Mouse (Mus musculus) ZHBTc4 (cell line): Measurements from ENCODE around the gene Olfr1389.
"Not testable (repeated sequence)": the region's sequence is repeated elsewhere in the genome, so short reads cannot be mapped to it uniquely, and the experiment has no call there.

Experiments
- DNase-seq: peaks from one replicate; pipeline ENCODE4 v3.0.0-alpha.2; 2011; ENCODE audit warnings: low read depth, low spot score

Olfr1389 gene

DNA sequence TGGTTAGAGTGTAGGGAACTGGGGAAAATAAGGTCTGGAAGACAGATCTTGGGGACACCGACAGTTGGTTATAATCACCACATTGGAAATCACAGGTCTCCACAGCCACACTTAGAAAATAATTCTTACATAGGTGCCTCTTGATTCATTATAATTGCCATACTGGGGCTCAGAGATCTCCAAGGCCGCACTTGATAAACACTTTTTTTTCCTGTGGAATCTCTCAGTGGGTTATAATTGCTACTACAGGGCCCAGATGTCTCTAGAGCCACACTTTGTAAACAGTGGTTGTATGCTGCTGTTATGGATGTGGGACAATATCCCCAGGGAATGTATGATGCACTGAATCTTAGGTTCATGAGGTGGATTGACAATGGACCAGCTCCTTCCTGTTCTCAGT is at the start of gene Olfr1389:
Olfr1389 (plus strand) TSS at position 301 of the 400 bp plus-strand sequence.
- DNase-seq: no peak

DNA sequence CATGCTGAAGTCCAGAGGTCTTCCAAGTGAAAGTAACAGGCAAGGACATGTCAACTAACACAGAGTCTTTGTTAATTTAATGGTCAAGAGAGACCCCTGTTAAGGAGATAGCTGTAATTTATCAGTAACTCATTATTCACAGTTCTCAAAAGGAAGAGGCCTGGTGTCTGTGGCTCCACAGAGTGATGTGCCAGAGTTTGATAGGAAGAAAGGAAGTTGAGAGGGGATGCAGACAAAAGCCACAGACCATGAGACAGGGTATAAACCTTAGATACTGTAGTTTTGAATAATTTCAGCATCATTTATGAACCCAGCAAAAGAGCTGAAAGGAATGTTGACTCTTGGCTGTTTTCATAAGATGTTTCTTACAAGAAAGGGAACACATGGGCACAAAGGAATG is 39.7 kb upstream of the Olfr1389 start:
- no peak for DNase-seq

DNA sequence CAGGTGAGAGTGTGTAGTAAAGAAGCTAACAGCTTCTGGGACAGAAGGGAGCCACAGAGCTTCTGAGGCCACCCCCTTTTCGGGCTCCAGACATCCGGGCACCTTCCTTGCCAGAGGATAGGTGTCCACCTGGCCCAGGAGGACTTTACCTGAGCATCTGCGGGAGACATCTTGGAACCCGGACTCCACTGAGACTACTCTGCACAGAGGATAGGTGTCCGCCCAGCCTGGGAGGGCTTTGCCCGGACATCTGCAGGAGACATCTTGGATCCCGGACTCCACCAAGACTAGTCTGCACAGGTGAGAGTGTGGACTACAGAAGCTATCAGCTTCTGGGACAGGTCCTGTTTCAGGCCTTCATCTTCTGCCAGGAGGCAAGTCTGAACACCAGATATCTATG is 36.7 kb upstream of the Olfr1389 start:
- DNase-seq: not testable (repeated sequence)

DNA sequence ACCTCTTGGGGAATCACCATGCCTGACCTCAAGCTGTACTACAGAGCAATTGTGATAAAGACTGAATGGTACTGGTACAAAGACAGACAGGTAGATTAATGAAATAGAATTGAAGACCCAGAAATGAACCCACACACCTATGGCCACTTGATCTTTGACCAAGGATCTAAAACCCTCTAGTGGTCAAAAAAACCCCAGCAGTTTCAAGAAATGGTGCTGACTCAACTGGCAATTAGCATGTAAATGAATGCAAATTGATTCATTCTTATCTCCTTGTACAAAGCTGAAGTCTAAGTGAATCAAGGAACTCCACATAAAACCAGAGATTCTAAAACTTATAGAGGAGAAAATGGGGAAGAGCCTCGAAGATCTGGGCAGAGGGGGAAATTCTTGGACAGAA is 30.2 kb upstream of the Olfr1389 start:
- peak; percentile 32 for DNase-seq

DNA sequence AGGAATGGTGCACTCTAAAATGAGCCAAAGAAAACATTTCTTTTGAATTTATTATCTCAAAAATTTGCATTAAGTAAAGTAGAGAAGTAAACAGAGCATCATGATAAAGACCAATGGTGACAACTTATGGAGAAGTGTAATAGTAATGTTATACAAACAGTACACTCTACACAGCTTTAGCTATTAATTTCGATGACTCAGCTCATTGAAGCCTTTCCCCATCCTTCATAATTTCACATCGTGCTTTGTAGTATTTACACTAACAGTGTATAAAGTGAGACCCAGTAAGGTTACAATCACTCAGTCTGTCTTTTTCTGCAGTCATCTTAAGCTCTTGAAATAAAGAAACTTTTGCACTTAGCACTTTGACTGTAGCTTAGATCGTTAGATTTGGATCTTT is 16.1 kb upstream of the Olfr1389 start:
- no peak for DNase-seq

DNA sequence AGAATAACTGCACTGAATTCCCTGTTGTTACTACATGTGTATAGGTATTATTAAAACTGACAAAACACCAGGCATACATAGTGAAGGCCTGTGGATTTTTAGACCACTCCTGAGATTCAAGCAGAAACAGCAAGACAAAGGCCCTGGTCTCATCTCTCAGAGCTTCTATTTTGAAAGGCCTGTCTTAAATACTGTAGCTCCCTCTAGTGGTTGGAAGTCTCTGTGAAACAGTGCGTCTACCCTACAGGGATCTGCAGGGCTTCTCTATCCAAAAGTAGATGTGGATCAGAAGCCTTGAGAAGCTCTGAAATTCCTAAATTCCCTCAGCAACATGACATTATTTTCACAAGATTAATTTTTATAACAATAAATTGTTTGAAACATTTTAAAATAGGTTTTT is 12.3 kb upstream of the Olfr1389 start:
- DNase-seq: peak; percentile 75

DNA sequence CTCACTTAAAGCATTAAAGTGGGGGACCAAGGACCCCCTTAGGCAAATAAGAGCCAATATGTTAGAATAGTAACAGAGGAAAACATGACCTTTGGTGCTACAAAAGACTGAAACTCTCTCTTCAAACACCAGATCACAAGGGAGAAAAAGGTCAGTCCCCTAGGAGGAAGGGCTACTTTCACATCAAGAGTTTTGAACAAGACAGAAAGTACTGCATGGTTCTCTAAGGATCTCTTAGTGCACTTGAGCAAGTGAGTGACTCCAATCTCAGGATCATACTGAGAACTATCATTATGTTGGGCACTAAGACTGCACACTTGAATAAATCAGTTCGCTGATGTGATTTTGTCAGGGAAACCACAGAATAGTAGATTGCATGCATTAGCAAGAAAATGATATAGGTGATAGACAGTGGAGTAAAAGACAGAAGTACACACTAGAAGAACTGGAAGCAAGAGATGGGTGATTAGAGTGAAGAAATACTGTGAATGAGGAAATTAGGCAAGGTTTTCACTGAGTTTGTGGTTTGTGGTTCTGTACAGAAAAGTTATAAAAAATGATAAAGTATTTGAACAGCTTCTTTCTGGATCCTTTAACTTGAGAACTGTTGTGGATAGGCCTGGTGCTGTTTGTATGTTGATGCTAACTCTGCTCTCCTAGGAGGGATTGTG is 2.5 kb downstream of the Olfr1389 start:
- no peak for DNase-seq

DNA sequence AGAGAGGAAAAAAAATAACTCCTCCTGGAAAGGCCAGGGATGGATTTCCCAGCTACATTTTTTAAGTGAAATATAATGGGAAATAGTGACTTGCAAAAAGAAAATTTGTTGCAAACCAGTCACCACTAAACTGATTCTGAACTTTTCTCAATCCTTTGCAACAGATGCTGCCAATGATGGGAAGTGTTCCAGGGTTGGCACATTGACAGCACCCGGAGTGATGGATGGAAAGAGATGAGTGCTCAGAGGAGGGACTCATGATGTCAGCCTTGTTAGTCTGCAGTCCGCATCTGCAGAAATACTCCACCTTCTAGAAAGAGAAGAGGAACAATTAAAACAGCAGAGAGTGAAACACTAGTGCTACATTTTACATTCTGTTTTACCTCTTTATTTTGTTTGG is 6.8 kb downstream of the Olfr1389 start:
- DNase-seq: no peak

DNA sequence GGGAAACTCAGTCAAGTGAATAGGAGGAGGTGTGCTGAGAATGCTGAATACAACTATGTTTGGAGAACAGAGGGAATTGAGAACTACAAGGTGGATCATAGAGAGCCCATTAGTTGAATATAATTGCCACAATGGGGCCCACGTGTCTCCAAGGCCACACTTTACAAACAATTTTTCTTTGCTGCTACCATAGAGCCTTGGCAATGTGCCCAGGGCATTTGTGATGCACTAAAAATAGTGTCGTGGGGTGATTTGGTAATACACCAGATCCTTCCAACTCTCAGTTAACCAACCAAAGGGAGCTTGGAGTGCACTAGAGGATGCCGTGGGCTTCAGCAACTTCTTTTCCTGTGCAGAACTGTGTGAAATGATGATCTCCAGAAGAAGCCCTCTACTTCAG is 13.5 kb downstream of the Olfr1389 start, which contains the start of gene Olfr1388:
Olfr1388 (plus strand) TSS at position 214 of the 400 bp plus-strand sequence.
- no peak for DNase-seq

DNA sequence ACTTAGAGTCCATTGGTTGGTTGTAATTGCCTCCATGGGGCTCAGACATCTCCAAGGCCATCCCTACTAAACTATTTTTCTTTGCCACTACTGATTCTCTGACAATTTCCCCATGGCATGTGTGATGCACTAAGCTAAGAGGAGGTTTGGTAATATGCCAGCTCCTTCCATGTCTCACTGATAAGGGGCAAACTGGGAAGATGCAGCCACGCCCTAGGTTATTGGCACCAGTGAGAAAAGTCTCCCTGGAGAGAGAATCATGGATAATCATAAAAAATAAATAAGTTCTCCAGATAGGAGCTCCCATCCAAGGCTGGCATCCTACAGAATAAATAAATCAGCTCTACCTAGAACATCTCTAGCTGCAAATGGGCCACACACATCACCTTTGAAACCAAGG is 32.2 kb downstream of the Olfr1389 start, which contains the start of gene Olfr1387:
Olfr1387 (plus strand) TSS at position 301 of the 400 bp plus-strand sequence.
- DNase-seq: no peak

DNA sequence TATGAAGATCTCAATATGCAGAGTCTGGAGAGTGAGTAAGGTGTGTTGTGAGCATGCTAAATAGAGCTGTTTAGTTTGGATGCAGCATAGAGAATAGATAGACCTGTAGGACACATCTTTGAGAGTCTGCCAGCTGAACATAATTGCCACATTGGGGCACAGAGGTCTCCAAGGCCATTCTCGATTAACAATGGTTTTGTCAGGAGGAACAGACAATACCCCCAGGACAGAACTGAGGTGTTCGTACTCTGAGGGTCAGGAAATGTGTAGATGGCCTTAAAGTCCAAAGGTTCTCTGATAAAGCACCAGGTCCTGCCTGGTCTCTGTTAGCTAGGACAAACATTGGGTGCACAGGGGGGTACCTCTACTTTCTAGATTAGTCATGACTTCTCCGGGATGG is 41.9 kb downstream of the Olfr1389 start, which contains the start of gene Olfr1386:
Olfr1386 (plus strand) TSS at position 301 of the 400 bp plus-strand sequence.
- not testable (repeated sequence) for DNase-seq
